Mouse (Mus musculus) liver, embryonic 16.5 days (tissue): ENCODE results near the gene Wipi1. TPM values are rescaled to one million over a fixed set of nuclear protein-coding genes. Genes with fewer than 3 reads are reported as not detected.

ENCODE experiments used
- ATAC-seq: fragments of 200-750 bp; cut with Nextera tagmentation; 2 replicates; pipeline ENCODE4 v1.8.0; 2017; ENCODE audit warnings: low read depth, mild to moderate bottlenecking, moderate number of reproducible peaks, moderate library complexity
- H3K27ac ChIP-seq: fragments of 300-500 bp; sonication (generic); 2 replicates; pipeline ENCODE4 v1.5.1; 2014; ENCODE audit warnings: mild to moderate bottlenecking, low read length
- H3K27me3 ChIP-seq: fragments of 300-500 bp; sonication (generic); 2 replicates; pipeline ENCODE4 v1.6.1; 2014; ENCODE audit warnings: low read depth, low read length, mixed read lengths; ENCODE audit not compliant: control insufficient read depth, insufficient read depth
- H3K36me3 ChIP-seq: fragments of 300-500 bp; sonication (generic); 2 replicates; pipeline ENCODE4 v1.6.1; 2014; ENCODE audit warnings: mild to moderate bottlenecking; ENCODE audit not compliant: control insufficient read depth, insufficient read depth
- H3K4me1 ChIP-seq: fragments of 300-500 bp; sonication (generic); 2 replicates; pipeline ENCODE4 v1.6.1; 2014; ENCODE audit warnings: low read depth, low read length, mixed read lengths; ENCODE audit not compliant: control insufficient read depth
- H3K4me2 ChIP-seq: fragments of 300-500 bp; sonication (generic); 2 replicates; pipeline ENCODE4 v1.6.1; 2014; ENCODE audit warnings: low read depth, low read length, mixed read lengths
- H3K4me3 ChIP-seq: fragments of 300-500 bp; sonication (generic); 2 replicates; pipeline ENCODE4 v1.5.1; 2014; ENCODE audit warnings: low read depth, mild to moderate bottlenecking, low read length
- H3K9ac ChIP-seq: fragments of 300-500 bp; sonication (generic); 2 replicates; pipeline ENCODE4 v1.6.1; 2014; ENCODE audit warnings: low read depth, low read length
- H3K9me3 ChIP-seq: fragments of 300-500 bp; sonication (generic); replicated peaks from 2 replicates; pipeline ENCODE4 v1.6.1; 2016; ENCODE audit warnings: low read length; ENCODE audit not compliant: control insufficient read depth
- WGBS: fragments of 180-500 bp; shearing (Covaris S2); extraction: QIAGEN DNeasy Blood & Tissue Kit; methylation state at CpG from one replicate; pipeline ENCODE4 v1.1.7; 2014; ENCODE audit not compliant: insufficient replicate concordance; 5-methylcytosine and 5-hydroxymethylcytosine counted together
- polyA plus RNA-seq: library from polyadenylated mRNA; unstranded; fragments of >200 nt; fragmentation: Nextera tagmentation; extraction: Ambion mirVana; gene quantifications from 2 replicates; pipeline ENCODE4 v1.2.1, GENCODE M21; 2015

Gene Wipi1
- polyA plus RNA-seq, 1 experiment from 2014 or later, result 24.0 TPM

- 74% methylated on average over 8 of the region's 8 CpGs for WGBS
- H3K4me1 ChIP-seq, result peaks cover 21% of the 10 kb centered on the region
- no peak overlapping the region for H3K4me3 ChIP-seq
- H3K4me2 ChIP-seq, result no peak overlapping the region
- H3K36me3 ChIP-seq, result peaks cover 5% of the 10 kb centered on the region
- no peaks in the 10 kb centered on the region for H3K9me3 ChIP-seq
- H3K9ac ChIP-seq, result no peak overlapping the region
- H3K27ac ChIP-seq, result no peak overlapping the region
- H3K27me3 ChIP-seq, result no peaks in the 10 kb centered on the region
- ATAC-seq, result no peak
These were observed 21.8 kb downstream of the Wipi1 start for GRCm38 (mm10) chr11:109590012-109590411.

DNA sequence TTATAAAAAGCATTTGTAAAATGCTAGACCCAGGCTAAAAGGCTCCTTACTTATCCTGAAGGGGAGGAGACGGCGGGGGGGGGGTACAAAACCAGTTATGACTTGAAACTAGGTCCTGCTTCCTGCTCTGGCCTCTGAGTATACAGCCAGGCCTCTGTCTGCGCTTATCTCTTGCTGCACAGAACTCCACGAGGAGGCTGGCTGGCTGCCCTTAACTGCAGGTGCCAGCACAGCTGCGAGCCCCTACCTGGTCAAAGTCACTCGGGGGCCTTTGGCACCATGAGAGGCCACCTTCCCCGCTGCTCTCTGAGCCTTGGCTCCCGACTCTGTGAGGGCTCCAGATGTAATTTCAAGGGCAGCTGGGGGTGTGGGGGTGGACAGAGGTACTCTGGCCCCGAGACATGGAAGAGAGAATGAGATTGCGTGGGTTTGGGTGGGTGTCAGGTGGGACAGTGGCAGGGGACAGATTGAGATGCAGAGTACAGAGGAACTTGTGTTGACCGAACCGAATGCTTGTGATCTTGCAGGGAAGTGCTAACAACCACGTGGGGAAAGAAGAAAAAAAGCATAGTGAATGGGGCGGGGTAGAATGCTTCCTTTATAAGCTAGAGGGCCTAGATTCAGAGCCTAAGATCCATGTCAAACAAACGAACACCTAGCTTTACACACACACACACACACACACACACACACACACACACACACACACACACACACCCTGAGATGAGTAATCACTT, 24.0 kb downstream of the Wipi1 start:
- Histone ChIP-seq H3K9me3 (no peaks in the 10 kb centered on the region), H3K4me3 (peak overlapping the region; percentile 39), H3K4me1 (peaks cover 33% of the 10 kb centered on the region), H3K36me3 (peaks cover 3% of the 10 kb centered on the region; the same call in 1 of the 2 replicates), H3K9ac (peak overlapping the region; percentile 54), H3K4me2 (peak overlapping the region; percentile 66), H3K27me3 (no peaks in the 10 kb centered on the region), H3K27ac (peak overlapping the region; percentile 81)
- 15% methylated on average over 15 of the region's 15 CpGs for WGBS
- peak; percentile 95 for ATAC-seq

DNA sequence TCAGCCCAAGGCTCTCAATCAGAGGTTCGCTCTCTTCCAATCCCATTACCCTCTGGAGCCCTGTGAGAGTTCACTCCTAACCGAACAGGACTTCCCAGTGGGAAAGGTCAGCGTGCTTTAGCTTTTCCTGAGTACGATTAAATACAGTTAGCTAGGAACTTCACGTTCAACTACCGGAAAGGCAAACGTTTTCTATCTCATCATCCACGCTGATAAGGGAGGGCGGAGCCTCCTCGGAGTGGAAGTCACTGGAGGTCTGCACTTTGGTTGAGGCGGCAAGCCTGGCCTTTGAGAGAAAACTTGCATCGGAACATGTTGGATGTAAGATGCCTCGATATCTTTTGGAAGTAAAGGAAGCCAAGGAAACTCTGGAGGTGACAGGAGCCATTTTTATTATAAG, 24.7 kb downstream of the Wipi1 start:
- Histone ChIP-seq H3K36me3 (peaks cover 10% of the 10 kb centered on the region), H3K4me1 (peaks cover 33% of the 10 kb centered on the region), H3K9me3 (no peaks in the 10 kb centered on the region), H3K27me3 (no peaks in the 10 kb centered on the region), H3K4me3 (peak overlapping the region; percentile 39), H3K27ac (peak overlapping the region; percentile 81), H3K4me2 (peak overlapping the region; percentile 66), H3K9ac (peak overlapping the region; percentile 54)
- peak; percentile 50 for ATAC-seq
- WGBS, result 17% methylated on average over 13 of the region's 13 CpGs

- 32% methylated on average over 2 of the region's 2 CpGs for WGBS
- Histone ChIP-seq H3K4me3 (no peak overlapping the region), H3K27ac (no peak overlapping the region; the same call in 1 of the 2 replicates), H3K9me3 (no peaks in the 10 kb centered on the region), H3K27me3 (no peaks in the 10 kb centered on the region), H3K4me2 (no peak overlapping the region), H3K9ac (no peak overlapping the region), H3K4me1 (peaks cover 33% of the 10 kb centered on the region), H3K36me3 (peaks cover 16% of the 10 kb centered on the region)
- no peak for ATAC-seq
These were observed 25.3 kb downstream of the Wipi1 start for GRCm38 (mm10) chr11:109586424-109586823.

DNA sequence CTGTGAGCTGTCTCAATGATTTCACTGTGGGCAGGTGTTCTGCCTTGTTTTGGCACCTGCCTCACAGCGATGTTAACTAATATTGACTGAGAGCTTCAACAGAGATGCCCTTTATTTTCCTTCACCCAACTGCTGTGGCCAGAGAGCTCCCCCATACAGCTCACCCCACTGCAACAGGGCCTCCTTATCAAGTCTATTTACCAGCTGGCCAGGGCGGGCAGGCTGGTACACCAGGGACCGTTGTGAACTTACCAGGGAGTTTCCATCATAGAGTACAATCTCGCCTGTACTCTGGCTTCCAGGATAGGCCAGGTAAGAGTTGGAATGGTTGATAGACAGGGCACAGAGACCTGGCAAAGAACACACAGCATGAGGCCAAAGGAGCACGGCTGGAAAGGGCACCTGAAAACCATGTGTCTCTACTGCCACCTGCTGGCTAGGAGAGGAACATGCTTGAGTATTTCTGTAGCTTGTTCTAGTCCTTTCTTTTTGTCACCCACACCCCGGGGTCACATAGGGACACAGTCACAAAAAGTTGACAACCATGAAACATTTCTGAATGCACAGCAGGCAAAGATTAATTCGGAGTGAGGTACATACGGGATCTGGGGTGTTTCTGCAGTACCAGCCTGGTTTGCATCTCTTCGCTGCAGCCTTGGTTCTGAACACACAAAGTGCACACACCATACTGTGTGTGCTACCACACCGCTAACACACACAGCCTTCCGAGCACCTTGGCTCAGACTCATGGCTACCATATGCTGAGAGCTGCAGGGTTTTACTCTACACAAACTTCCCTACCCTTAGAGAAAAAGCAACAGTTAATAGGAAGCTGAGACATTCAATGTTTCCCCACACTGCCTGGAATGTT, 26.7 kb downstream of the Wipi1 start:
- Histone ChIP-seq H3K4me1 (peaks cover 33% of the 10 kb centered on the region), H3K27me3 (no peaks in the 10 kb centered on the region), H3K9ac (peak overlapping the region; percentile 2; the same call in 1 of the 2 replicates), H3K4me3 (no peak overlapping the region), H3K27ac (peak overlapping the region; percentile 25; the same call in 1 of the 2 replicates), H3K36me3 (peaks cover 22% of the 10 kb centered on the region), H3K4me2 (no peak overlapping the region), H3K9me3 (no peaks in the 10 kb centered on the region)
- peak; percentile 45 for ATAC-seq
- WGBS, result 28% methylated on average over 11 of the region's 11 CpGs

DNA sequence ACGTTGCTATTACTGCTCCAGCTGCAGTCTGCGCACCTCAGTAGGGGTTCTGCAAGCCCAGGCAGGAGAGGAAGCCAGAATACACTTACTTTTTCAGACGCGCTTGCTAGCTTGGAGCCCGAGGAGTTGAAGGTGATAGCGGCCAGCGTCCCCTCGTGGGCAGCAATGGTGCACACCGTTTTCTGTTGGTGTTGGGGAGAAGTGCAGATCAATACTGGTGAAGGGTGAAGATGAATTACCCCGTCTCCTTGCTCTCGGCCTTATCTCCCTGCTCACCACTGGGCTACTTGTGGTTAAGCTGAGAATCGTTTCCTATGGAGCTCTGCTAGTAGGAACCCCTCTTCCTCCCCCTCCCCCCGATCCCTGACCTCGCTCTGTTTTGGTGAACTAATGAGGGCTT, 27.8 kb downstream of the Wipi1 start:
- Histone ChIP-seq H3K9me3 (no peaks in the 10 kb centered on the region), H3K36me3 (peaks cover 30% of the 10 kb centered on the region), H3K9ac (no peak overlapping the region), H3K4me3 (no peak overlapping the region), H3K4me2 (no peak overlapping the region), H3K27me3 (no peaks in the 10 kb centered on the region), H3K27ac (peak overlapping the region; percentile 15; the same call in 1 of the 2 replicates), H3K4me1 (peaks cover 33% of the 10 kb centered on the region)
- WGBS, result 31% methylated on average over 14 of the region's 14 CpGs
- no peak for ATAC-seq

GRCm38 (mm10) chr11:109579999-109580398, 31.8 kb downstream of the Wipi1 start:
- no peaks in the 10 kb centered on the region for H3K9me3 ChIP-seq
- no peaks in the 10 kb centered on the region for H3K27me3 ChIP-seq
- no peak overlapping the region for H3K27ac ChIP-seq
- ATAC-seq, result no peak
- H3K4me1 ChIP-seq, result peaks cover 12% of the 10 kb centered on the region
- H3K4me2 ChIP-seq, result no peak overlapping the region
- H3K4me3 ChIP-seq, result no peak overlapping the region
- H3K9ac ChIP-seq, result no peak overlapping the region
- WGBS, result 89% methylated on average over 9 of the region's 9 CpGs
- H3K36me3 ChIP-seq, result peaks cover 30% of the 10 kb centered on the region

- Histone ChIP-seq H3K27me3 (no peaks in the 10 kb centered on the region), H3K4me2 (no peak overlapping the region), H3K27ac (no peak overlapping the region), H3K9me3 (no peaks in the 10 kb centered on the region), H3K4me3 (no peak overlapping the region), H3K36me3 (peaks cover 30% of the 10 kb centered on the region), H3K9ac (no peak overlapping the region), H3K4me1 (no peaks in the 10 kb centered on the region)
- ATAC-seq, result no peak
- WGBS, result 68% methylated on average over 3 of the region's 3 CpGs
These were observed 33.2 kb downstream of the Wipi1 start for GRCm38 (mm10) chr11:109578536-109578935.

GRCm38 (mm10) chr11:109575832-109576231, 35.9 kb downstream of the Wipi1 start:
- Histone ChIP-seq H3K36me3 (peaks cover 16% of the 10 kb centered on the region), H3K9me3 (no peaks in the 10 kb centered on the region), H3K4me2 (no peak overlapping the region), H3K4me3 (no peak overlapping the region), H3K4me1 (no peaks in the 10 kb centered on the region), H3K27me3 (no peaks in the 10 kb centered on the region), H3K9ac (no peak overlapping the region), H3K27ac (no peak overlapping the region)
- ATAC-seq, result no peak
- WGBS, result 67% methylated on average over 6 of the region's 6 CpGs
